Mouse (Mus musculus) E14TG2a.4 (cell line): ENCODE data around the gene Prkcb.

ENCODE experiments used
- CTCF ChIP-seq: conservative IDR thresholded peaks from 2 replicates; pipeline ENCODE4 v1.5.1; 2014; ENCODE audit warnings: low read length
- NANOG ChIP-seq: IDR thresholded peaks from 2 replicates; pipeline ENCODE4 v1.6.1; 2014; ENCODE audit warnings: borderline replicate concordance, low read length, mixed read lengths

DNA sequence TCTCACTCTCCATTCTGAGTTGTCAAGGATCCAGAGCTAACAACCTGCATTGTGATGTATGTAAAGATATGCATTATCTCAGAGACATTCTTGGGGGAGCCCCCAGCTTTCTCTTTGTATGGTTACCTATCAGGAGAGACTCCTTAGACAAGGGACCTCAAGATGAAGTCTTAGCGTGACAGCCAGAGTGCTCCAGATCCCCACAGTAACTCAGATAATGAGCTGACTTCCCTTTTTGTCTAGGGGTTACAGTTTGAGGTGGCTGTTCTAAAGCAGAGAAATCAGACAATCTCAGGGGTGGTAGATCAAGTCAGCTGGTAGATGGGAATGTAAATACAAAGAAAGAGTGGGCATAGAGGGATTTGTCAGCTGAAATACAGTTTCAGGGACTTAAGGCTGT lies 7.8 kb downstream of the Prkcb start:
- TF ChIP-seq CTCF (no peak), NANOG (no peak)
